Mouse (Mus musculus) retina, adult 2 months (tissue): ENCODE measurements around the gene Clstn1.

ENCODE experiments used
- DNase-seq: peaks from one replicate; pipeline ENCODE4 v3.0.0-alpha.2; 2012; ENCODE audit warnings: low read depth, low spot score

The Clstn1 gene

DNA sequence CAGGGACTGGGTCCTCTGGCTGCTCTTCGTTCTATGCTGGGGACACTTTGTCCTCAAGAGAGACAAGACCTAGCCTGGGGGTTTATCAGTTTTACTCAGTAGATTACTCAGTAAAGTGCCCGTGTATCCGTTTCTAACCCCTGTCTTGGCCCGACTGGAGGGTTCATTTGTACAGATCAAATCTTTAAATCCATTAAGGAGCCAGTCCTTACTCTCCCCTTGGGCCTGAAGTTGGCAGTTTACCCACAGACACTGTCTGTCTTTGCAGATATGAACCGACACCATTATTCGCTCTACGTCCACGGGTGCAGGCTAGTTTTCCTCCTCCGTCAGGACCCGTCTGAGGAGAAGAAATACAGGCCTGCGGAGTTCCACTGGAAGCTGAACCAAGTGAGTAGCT lies 48.7 kb downstream of the Clstn1 start:
- no peak for DNase-seq

DNA sequence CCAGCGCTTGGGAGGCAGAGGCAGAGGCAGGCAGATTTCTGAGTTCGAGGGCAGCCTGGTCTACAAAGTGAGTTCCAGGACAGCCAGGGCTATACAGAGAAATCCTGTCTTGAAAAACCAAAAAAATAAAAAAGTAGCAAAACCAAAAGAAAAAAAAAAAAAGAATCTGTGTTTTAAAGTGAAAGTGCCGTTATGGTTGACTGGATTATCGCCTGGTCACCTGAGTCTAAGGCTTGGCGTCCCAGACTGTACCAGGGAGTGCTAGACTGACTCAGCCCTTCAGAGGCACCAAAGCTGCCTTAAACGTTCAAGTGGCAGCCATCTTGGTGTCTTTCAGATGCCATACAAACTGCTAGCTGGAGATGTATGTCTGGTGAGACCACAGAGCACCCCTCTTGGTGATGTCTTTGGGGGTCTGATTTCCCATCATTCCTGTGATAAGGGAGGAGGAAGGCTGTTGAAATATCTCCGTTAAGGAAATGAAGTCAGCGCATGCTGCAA lies 49.7 kb downstream of the Clstn1 start:
- DNase-seq: no peak

DNA sequence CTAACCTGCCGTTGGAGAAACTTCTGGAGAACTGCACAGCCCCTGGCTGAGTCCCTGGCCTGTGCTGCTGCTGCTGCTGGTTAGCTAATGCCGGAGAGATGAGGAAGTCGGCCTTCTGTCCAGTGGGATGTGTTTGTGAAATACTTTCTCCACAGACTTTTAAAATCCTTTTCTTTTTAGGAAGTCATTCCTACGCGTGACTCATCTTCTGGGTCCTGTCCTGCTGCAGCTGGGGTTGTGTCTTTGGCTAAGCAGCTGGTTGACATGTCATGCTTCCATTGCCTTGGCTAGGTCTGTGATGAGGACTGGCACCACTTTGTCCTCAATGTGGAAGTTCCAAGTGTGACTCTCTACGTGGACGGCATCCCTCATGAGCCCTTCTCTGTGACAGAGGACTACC lies 51.7 kb downstream of the Clstn1 start:
- no peak for DNase-seq

DNA sequence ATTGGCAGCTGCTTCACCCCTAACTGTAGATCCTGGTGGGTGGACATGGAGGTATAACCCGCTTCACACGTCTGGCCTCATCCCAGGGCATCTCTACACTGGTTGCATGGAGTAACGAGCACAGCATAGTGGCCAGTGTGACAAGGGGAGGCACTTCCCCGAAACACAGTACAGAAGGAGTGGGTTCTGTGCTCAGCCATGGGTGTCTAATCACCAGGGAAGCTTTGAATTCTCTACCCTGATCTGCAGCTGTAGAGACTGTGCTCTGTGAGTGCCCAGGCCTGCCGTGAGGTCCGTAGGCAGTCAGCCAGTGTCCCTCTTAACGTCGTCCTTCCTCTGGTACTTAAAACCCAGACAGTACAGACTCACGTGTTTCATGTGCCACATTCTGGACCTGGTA lies 54.6 kb downstream of the Clstn1 start:
- no peak for DNase-seq

DNA sequence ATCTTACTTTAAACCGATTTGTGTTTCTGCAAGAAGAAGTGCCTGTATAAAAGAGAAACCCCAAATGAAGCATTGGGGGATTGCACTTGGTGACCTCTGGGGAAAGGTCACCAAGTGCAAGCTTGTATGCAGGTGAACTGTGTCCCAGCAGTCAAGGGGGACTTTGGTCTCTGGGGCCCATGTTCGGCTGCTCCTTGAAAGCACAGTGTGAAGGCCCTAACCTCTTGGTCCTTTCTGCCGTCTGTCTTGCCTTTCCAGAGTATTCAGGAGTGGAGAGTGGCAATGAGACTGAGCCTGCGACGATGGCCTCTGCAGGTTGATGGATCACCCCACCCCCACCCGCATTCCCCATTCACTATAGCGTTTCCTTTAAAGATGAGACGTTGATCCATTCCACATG lies 55.1 kb downstream of the Clstn1 start:
- DNase-seq: no peak

DNA sequence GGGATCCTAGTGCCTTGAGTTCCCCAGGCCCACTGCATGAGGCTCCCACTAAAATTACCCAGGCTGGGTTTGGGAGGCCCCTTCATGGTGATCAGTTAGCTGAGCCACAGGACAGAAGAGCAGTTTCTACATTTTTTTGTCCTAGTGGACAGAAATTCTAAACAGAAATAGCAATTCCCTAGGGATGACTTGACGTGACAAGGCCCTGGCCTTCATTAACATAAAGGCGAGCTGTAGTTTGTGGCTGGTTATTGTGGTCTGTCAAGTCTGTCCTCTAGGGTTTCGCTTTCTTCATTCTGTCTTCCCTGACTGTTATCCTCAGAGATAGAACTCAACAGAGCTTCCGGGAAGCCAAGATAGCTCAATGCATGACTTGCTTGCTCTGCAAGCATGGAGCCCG lies 55.7 kb downstream of the Clstn1 start:
- DNase-seq: no peak

DNA sequence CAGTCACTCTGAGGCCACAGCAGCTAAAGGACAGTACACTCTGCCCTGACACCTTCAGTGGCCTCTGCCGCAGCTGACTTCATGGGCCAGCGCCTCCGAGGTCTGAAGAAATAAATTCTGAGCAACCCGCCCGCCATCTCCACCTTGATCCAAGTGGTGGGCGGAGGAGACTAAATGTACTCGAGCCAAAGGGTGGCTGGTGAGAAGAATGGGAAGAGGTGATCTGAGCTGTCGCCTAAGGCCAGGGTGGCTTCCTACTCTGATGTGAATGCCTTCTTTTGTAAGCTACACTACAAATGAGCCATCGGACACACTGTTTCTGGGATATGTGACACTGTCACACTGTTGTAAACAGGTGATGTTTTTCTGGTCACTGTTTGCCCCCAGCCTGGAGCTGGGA lies 59.5 kb downstream of the Clstn1 start:
- no peak for DNase-seq

DNA sequence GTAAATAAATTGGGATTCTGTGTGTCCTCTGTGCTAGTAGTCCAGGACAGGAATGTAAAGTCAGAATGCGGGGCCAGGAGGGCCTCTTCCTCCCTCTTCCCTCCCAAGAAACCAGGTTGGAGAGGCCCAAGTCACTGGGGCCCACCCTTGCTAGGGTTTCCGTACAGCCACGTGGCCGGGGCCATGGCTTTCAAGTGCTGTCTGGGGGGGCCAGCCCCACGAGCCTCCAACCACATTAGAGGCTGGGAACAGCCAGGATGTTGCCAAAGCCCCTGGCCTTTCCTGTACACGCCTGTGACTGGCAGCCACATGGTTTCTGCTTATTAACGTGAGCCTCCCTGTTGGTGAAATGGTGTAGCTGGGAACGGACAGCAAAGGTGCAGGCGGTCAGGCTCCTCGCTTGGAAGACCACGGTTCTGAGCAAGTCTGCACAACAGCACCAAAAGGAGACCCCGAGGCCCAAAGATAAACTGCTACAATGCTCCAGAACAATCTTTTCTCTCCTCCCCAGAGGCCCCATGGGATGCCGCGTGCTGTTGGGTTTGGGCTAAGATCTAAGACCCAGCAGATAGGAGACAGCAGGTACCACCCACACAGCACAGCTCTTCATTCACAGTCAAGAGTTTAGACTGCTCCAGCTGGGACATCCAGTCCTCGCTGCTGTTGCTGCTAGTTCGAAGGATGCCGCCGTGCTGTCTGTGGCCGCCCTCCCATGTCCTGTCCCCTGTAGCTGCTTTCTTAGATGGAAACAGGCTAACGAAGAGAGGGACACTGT lies 62.0 kb downstream of the Clstn1 start:
- DNase-seq: no peak

DNA sequence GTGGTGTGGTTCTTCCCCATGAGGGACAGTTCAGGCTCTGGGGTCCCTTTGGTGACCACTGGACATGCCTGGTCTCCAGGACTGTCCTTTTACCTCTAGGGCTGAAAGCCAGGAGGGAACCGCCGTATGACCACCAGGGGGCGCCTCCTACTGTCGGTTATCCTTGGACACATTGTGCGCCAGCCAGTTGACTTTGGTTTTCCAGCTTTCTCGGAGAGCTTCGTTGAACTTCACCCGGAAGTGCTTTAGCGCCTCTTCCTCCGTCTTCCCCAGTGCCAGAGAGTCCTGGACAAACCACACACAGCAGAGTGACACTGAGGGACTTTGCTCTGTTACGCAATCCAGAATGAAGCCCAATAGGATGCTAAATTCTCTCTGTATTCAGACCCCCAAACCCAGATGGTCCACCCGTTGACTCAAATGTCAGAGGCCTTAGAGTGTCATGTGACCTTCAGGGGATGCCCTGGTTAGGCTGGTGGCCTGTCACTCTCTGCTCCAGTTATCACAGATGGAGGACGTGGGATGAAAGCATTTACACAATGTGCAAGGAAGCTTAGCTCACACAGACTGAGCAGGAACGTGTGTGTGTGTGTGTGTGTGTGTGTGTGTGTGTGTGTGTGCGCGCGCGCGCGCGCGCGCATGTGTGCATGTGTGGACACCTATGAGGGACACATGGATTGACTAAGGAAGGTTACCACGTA lies 64.4 kb downstream of the Clstn1 start:
- no peak for DNase-seq

DNA sequence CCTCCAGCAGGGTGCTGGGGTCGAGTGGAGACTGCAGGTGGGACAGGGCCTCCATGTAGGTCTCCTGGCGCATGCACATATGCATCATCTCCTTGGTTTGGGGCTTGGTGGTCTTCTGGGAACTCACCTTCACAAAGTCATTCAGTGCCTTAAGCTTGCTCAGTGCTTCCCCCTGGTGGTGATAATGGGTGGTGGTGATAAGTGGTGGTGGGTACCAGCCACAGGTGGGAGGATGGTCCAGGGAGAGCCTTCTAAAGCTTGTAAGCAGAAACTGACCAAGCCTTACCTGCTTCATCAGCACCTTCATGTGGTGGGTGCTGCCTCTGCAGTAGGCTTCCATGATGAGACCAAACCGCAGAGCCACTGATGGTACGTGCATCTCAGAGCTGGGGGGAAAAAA lies 68.0 kb downstream of the Clstn1 start:
- no peak for DNase-seq

DNA sequence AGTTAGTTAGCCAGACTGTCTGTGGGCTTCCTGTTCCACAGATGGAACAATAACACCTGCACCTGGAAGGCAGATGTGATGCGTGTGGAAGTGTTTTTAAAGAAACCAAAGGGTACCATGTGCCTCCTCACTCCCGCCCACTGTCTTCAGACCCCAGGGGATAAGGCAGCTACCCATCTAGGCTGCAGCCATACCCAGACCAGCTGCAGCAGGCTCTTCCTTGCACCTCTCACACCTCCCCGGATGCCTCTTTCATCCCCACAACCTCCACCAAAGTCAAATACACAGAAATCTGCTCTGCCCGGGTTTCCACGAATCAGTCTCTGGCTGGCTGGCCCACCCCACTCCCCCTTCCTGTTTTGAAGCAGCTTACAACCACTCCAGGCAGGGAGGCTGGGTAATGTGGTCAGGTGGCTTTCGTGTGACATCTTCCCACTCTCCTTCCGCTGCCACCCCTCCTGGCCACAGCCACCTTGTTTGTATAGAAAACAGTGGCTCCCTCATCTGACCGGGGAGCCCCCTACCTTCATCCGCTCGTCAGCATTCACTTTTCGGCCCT lies 71.7 kb downstream of the Clstn1 start:
- DNase-seq: no peak

DNA sequence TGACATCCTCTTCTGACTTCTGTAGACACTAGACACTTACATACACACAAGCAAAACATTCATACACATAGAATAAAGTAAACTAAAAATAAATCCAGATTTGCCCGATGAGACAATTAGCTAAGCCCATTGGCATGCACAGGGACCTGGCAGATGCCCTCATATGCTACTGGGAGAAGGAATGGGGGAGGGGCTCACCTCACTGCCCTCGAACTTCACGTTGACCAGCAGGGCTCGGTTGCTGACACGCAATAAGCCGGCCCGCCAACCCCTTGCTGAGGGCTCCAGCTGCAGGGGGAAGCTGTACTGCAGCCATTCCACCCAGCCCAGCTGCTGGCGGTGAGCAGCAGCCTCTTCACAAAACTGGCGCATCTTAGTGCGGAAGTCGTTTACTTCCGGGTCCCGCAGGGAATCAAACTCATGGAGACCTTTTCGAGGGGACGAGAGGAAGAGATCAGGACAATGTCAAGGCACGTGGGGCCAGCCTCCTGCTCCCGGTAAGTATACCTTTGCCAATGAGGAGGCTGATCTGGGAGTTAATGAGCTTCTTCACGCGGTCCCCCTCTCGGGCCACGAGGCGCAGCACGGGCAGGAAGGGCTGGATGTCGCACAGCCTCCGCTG lies 73.3 kb downstream of the Clstn1 start:
- DNase-seq: no peak

DNA sequence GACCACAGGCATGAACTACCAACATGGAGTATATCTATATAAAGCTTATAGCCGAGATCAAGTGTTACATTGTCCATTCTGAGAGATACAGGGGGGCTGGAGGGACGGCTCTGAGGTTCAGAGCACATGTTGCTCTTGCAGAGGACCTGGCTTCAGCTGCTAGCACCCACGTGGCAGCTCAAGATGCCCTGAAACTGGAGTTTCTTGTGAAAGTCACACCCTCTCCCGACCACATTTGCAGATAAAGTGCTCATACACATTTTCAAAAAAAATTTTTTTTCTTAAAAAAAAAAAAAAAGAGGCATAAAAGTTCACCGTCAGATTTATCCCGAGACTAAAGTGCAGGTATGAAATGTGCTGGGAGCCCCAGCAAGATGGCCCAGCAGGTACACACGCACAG lies 74.3 kb downstream of the Clstn1 start:
- no peak for DNase-seq

DNA sequence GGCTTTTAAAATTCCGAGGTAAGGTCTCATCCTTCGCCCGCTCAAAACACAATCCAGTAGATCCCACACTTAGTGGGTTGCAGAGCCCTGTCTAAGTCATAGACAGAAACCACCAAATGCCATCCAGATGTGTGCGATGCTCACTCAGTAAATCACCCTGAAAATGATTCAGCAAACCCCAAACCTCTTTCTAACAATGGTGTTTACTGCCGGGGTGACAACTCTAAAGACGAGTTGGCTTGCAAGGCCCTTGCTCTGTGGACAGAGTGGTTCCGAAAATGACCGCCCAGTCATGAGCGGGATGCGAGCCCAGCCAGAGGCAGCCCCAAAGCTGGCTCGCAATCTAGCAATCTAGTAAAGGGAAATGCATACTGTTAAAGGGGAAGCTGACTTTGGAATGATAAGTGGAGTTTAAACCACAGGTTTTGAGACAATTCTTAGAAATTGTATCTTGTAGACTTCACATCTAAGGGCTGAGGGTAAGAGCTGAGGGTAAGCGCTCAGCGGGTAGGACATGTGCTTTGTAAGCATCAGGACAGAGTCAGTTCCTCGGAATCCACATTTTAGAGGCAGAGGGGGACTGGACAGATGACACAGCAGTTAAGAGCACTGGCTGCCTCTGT lies 75.8 kb downstream of the Clstn1 start:
- no peak for DNase-seq

DNA sequence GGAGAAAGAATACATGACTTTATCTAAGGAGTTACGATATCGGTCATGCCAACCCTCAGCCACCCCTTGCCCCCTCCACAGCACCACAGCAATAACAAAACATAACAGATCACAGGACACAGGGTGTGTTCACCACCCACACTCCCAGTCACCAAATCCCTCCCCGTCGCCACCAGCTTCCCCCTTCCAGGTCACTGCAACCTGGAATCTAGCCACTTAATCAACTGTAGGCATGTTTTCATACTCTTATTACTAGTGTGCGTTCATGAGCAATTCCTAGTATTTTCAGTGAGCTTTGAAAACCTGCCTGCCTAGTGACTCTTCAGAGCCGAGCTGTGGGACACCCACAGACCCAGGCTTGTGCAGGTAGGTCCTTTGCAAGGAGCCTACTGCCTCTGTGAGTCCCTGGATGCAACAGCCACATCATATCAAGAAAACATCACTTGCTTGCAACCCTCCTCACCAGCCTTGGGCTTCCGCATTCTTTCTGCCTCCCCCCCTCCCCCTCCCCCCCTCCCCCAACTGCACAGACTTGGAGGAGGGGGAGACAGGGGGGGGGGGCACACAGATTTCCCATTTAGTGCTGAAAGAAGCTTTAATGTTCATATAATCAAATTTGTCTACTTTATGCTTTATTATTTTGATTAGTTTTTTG lies 77.7 kb downstream of the Clstn1 start:
- no peak for DNase-seq

DNA sequence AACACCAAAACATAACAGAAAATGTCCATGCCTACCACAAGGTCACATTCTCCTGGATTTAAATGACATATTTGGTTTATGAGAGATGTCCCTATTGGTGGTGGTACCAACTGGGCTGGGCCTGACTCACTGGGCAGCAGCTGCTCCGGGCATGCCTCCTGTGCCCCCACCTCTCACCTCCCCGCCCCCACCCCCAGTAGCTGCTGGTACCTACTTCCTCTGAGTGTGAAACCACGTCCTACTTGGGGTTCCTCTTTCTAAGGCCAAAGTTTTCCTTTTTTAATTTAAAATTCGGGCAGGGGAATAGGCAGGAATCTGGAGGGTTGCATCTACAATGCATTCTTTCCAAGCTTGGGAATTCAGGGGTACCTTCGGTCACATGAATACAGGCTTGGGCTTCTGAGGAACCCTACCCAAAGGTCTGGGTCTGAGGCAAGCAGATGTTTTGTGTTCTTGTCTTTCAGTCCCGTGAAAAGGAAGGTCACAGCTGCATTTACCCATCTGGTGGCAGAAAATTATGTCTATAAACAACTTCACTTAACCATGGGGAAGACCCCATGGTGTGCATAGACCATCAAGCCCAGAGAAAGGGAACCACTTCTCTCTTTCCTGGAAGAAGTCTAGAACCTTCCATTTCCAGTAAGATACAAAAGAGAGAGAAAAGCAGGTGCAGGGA lies 78.9 kb downstream of the Clstn1 start:
- DNase-seq: no peak

DNA sequence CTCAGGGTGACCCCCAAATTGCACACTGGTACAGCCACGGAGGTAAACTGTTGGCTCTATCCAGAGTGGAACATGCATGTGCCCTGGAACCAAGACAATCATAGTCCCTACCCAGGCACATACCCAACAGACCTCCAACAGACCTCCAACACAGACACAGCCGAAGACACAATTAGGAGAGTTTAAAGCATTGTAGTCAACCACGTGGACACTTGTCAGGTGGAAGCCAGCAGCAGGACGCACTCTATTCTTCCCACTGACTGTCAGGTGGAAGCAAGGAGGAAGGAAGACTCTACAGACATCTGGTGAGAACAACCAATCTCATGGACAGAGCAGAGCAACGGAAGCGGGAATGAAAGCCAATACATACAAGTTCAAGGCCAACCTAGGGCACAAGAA lies 79.4 kb downstream of the Clstn1 start:
- DNase-seq: no peak

DNA sequence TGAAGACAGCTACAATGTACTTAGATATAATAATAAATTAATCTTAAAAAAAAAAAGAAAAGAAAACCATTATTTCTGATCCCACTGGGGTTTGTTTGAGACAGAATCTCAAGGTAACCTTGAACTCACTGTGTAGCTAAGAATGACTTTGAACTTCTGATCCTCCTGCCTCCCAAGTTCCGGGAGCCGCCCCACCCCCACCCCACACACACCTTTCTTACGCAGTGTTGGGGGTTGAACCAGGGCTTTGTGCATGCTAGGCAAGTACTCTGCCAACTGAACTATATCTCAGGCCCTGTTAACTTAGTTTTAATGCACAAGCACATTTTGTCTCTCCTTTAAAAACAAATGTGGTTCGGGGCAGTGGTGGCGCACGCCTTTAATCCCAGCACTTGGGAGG lies 84.9 kb downstream of the Clstn1 start:
- DNase-seq: no peak

DNA sequence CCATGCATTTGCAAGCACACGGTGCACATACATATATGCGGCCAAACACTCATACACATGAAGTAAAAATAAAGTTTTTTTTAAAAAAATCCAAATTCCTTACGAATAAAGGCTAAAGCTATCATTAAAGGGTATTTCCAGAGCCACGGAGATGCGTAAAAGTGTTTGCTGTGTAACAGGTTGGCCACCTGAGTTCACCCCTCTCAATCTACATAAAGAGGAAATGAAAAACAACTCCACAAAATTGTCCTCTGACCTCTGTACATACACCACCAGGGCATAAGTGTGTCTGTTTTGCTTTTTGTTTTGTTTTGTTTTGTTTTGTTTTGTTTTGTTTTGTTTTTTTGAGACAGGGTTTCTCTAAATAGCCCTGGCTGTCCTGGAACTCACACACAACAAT lies 86.5 kb downstream of the Clstn1 start:
- no peak for DNase-seq

DNA sequence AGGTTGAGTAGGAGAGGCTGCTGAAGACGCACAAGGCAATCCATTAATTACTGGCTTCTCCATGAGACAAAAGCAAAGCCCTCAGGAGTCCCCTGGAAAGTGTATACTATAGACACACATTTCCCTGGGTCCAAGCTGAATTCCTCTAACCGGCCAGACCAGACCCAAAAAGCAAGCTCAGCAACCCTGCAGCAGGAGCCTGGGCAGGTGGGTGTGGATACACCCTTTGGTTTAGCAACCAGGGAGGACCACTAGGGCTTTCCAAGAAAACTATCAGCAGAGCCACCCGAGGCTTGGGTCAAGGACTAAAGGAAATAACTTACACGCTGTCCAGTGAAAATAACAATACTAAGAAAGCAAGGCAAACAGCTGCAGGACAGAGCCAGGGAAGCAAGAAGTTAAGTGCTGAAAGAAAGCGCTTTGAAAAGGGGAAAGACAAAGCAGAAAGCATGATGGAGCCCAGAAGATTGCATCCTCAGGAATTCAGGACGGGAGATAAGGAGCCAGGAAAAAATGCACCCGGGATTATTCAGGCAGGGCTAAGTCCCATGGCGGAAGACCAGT lies 88.6 kb downstream of the Clstn1 start:
- DNase-seq: no peak
